Mouse (Mus musculus) MEL (cell line): ENCODE measurements at regions not wholly inside any gene's neighbourhood (a gene's known extent, or its start where the extent isn't known, plus 50 kb on each side); places are given as distances from the start of the nearest gene placed in this dataset.

Experiments used
- CTCF ChIP-seq, 3 experiments: IDR thresholded peaks in 2 of 3; conservative IDR thresholded peaks in 1 of 3; 2 replicates each; pipeline ENCODE4 v1.5.1; 2011 to 2012; ENCODE audit warnings: low read length in 3 of 3, low read depth in 2 of 3, mild to moderate bottlenecking in 2 of 3, improper control_type of control experiment in 1 of 3, inconsistent platforms in 1 of 3, mixed read lengths in 1 of 3, moderate library complexity in 1 of 3; ENCODE audit not compliant: control insufficient read depth in 1 of 3, insufficient read depth in 1 of 3, poor library complexity in 1 of 3, severe bottlenecking in 1 of 3
- E2F4 ChIP-seq: IDR thresholded peaks from 2 replicates; pipeline ENCODE4 v1.6.1; 2011; ENCODE audit warnings: low read depth, low read length, improper control_type of control experiment, borderline replicate concordance
- KAT2A ChIP-seq: conservative IDR thresholded peaks from 2 replicates; pipeline ENCODE4 v1.6.1; 2012; ENCODE audit warnings: low read depth, low read length, improper control_type of control experiment, inconsistent platforms
- MAX ChIP-seq: IDR thresholded peaks from 2 replicates; pipeline ENCODE4 v1.6.1; 2011; ENCODE audit warnings: low read length, improper control_type of control experiment
- MAZ ChIP-seq: IDR thresholded peaks from 2 replicates; pipeline ENCODE4 v1.6.1; 2012; ENCODE audit warnings: low read depth, mild to moderate bottlenecking, inconsistent platforms, low read length, improper control_type of control experiment
- MXI1 ChIP-seq: IDR thresholded peaks from 2 replicates; pipeline ENCODE4 v1.6.1; 2011; ENCODE audit warnings: mild to moderate bottlenecking, low read depth, low read length, improper control_type of control experiment
- POLR2A ChIP-seq, 2 experiments: IDR thresholded peaks; 2 replicates each; pipeline ENCODE4 v1.6.1; 2011 to 2012; ENCODE audit warnings: low read length in 2 of 2, mild to moderate bottlenecking in 2 of 2, control low read depth in 1 of 2, improper control_type of control experiment in 1 of 2, low read depth in 1 of 2, moderate library complexity in 1 of 2; ENCODE audit not compliant: control insufficient read depth in 1 of 2, insufficient read depth in 1 of 2, poor library complexity in 1 of 2

DNA sequence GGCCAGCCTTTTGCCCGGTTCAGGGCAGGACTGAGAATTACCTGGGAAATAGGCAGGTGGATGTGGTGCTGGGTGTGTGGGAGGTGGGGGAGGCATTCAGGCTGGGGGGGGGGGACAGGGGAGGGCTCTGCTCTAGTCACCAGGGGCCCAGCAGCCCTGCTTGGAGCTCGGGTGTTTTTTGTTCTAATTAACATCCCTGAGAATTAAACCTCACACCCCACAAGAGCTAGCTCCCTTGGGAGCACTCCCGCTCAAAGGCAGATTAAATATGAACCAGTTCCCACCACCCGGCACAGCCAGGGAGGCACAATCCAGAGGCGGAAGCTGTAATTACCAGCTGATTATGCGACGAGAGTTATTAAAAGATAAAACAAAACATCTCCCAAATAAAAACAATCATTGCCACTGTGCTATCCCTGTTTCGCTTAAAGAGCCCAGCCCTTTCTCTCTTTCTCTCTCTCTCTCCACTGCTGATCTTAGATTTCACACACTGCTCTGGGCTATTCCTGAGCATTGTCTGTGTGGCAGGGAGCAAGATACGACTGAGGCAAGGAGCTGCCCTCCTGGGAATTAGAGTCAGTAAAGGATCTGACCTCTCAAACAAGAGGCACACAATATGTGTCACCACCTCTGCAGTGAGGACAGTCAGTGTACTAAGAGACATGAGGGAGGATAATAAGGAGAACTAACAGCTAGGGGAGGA is 397.0 kb downstream of the Matn1 start:
- no peak for TF ChIP-seq CTCF (IDR thresholded peaks at IDR 0.05 in 2 of 3, conservative IDR thresholded peaks at IDR 0.05 in 1 of 3; ENCODE audit: control insufficient read depth in 1 of 3, insufficient read depth in 1 of 3, low read depth in 2 of 3, low read length in 3 of 3, poor library complexity in 1 of 3, severe bottlenecking in 1 of 3)
- no peak for TF ChIP-seq MAX
- no peak for TF ChIP-seq MAZ
- no peak for TF ChIP-seq E2F4
- TF ChIP-seq KAT2A: no peak
- TF ChIP-seq POLR2A (IDR thresholded peaks at IDR 0.05; ENCODE audit: control insufficient read depth in 1 of 2, insufficient read depth in 1 of 2, low read depth in 1 of 2, low read length in 2 of 2, poor library complexity in 1 of 2): no peak
- TF ChIP-seq MXI1: no peak
